Mouse (Mus musculus) forebrain, embryonic 14.5 days (tissue): ENCODE data around the gene Smco4. TPM values are rescaled to one million over a fixed set of nuclear protein-coding genes. Genes with fewer than 3 reads are reported as not detected.

Experiments used
- ATAC-seq: fragments of 200-750 bp; cut with Nextera tagmentation; 2 replicates; pipeline ENCODE4 v1.8.0; 2017; ENCODE audit warnings: mild to moderate bottlenecking, moderate library complexity
- DNase-seq: peaks from one replicate; pipeline ENCODE4 v3.0.0-alpha.2; 2015; ENCODE audit warnings: low spot score
- H3K27ac ChIP-seq: fragments of 300-500 bp; sonication (generic); 2 replicates; pipeline ENCODE4 v1.5.1; 2014; ENCODE audit warnings: low read depth, mild to moderate bottlenecking, control low read depth, low read length, moderate library complexity
- H3K27me3 ChIP-seq: fragments of 300-500 bp; sonication (generic); replicated peaks from 2 replicates; pipeline ENCODE4 v1.6.1; 2014; ENCODE audit warnings: low read length, control low read depth, mixed read lengths; ENCODE audit not compliant: control insufficient read depth, insufficient read depth
- H3K36me3 ChIP-seq: fragments of 300-500 bp; sonication (generic); 2 replicates; pipeline ENCODE4 v1.6.1; 2014; ENCODE audit warnings: low read length, control low read depth; ENCODE audit not compliant: control insufficient read depth, insufficient read depth
- H3K4me1 ChIP-seq: fragments of 300-500 bp; sonication (generic); 2 replicates; pipeline ENCODE4 v1.6.1; 2014; ENCODE audit warnings: antibody characterized with exemption, low read length, control low read depth; ENCODE audit not compliant: control insufficient read depth, insufficient read depth
- H3K4me2 ChIP-seq: fragments of 300-500 bp; sonication (generic); 2 replicates; pipeline ENCODE4 v1.6.1; 2014; ENCODE audit warnings: mild to moderate bottlenecking, control low read depth, low read length
- H3K4me3 ChIP-seq: fragments of 300-500 bp; sonication (generic); 2 replicates; pipeline ENCODE4 v1.5.1; 2014; ENCODE audit warnings: low read depth, low read length, control low read depth
- H3K9ac ChIP-seq: fragments of 300-500 bp; sonication (generic); 2 replicates; pipeline ENCODE4 v1.6.1; 2014; ENCODE audit warnings: mild to moderate bottlenecking, low read length, control low read depth, moderate library complexity
- H3K9me3 ChIP-seq: fragments of 300-500 bp; sonication (generic); replicated peaks from 2 replicates; pipeline ENCODE4 v1.6.1; 2016; ENCODE audit warnings: low read length, control low read depth, mixed read lengths; ENCODE audit not compliant: control insufficient read depth
- WGBS: fragments of 180-500 bp; shearing (Covaris S2); extraction: QIAGEN DNeasy Blood & Tissue Kit; methylation state at CpG from one replicate; pipeline ENCODE4 v1.1.7; 2014; 5-methylcytosine and 5-hydroxymethylcytosine counted together
- polyA plus RNA-seq: library from polyadenylated mRNA; unstranded; fragments of >200 nt; fragmentation: Nextera tagmentation; extraction: Ambion mirVana; gene quantifications from 2 replicates; pipeline ENCODE4 v1.2.1, GENCODE M21; 2014

The Smco4 gene
- polyA plus RNA-seq, 1 experiment from 2014 or later, result 3.5 TPM

DNA sequence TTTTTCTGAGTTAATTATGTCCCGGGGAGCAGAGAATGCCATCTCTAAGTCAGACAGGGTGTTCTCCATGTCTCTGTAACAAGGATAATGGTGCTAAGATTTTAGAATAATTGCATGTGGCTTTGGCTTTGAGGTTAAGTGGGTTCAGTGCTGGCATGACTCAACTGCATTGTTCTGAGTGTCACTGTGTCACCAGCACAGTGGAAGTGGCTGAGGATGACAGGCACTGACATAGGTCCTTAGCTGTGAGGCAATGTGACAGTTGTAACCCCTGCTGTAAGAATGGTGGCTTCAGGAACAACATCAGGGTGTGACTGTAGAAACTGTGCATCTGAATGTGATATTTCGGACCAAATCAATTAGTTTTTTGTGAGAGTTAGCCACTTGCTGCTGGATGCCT, 22.8 kb downstream of the Smco4 start:
- ATAC-seq (no peak; the same call in 1 of the 2 replicates), DNase-seq (no peak)
- Histone ChIP-seq H3K36me3 (no peaks in the 10 kb centered on the region), H3K9ac (no peak overlapping the region), H3K4me2 (no peak overlapping the region), H3K4me3 (no peak overlapping the region), H3K4me1 (peaks cover 6% of the 10 kb centered on the region), H3K27me3 (no peaks in the 10 kb centered on the region), H3K9me3 (no peaks in the 10 kb centered on the region), H3K27ac (no peak overlapping the region)
- WGBS, result 48% methylated on average over 2 of the region's 2 CpGs

DNA sequence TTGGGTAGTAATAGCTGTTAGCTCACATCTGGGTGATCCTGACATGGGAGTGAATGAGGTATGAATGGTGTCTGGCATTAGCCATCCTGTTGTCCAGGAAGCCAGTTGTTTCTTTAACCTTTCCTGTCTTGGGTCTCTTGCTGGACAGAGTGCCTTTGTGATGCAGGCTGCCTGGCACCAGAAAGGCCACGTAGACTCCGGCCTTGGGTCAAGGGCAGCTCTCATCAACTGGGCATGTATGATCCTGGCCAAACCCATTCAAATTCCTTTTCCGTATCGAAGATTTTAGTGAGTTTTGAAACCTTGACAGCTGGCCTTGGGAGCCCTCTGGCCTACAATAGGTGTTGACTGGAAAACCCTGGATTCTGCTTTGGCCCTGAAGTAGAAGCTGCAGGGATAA, 24.7 kb downstream of the Smco4 start:
- H3K9me3 ChIP-seq, result no peaks in the 10 kb centered on the region
- H3K4me3 ChIP-seq, result no peak overlapping the region
- ATAC-seq (no peak), DNase-seq (no peak)
- no peaks in the 10 kb centered on the region for H3K36me3 ChIP-seq
- no peak overlapping the region for H3K27ac ChIP-seq
- H3K4me1 ChIP-seq, result peaks cover 4% of the 10 kb centered on the region; the same call in 1 of the 2 replicates
- H3K4me2 ChIP-seq, result no peak overlapping the region
- no peaks in the 10 kb centered on the region for H3K27me3 ChIP-seq
- WGBS, result 85% methylated on average over 4 of the region's 4 CpGs
- no peak overlapping the region for H3K9ac ChIP-seq

DNA sequence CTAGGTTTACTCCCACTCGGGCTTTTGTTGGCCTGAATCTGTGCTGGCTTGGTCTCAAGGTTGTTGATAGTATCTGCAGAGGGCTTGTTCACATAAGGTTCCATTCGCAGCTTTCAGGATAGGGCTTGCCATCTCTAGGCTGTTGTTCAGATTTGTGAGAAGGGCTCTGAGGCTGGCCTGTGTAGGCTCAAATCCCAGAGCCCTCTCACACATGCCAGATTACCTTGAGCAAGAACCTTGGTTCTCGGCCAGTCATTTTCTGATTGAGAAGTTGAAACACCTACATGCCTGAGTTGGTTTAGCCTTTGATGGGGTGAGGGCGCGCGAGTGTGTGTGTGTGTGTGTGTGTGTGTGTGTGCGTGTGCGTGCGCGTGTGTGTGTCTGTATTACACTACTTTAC, 29.1 kb downstream of the Smco4 start:
- WGBS, result 93% methylated on average over 10 of the region's 10 CpGs
- no peak overlapping the region for H3K9ac ChIP-seq
- DNase-seq, result no peak

DNA sequence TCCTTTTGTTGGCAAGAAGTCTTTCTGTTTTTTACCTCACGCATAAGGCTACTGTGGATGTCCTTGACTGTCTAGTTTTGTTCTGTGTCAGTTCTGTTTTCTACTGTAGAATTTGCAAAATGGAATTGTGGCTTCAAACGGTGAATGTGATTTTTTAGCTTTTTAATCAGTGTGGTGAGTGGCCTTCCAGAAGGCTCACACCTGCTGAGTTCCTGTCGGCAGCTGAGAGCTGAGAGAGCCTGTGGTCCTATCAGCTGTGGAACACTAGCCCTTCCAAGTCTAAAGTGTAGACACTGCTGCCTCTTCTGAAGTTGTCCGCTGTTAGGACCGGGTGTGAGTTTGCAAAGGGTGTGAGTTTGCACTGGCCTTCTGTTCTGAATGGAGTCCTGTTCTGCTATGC, 29.7 kb downstream of the Smco4 start:
- no peaks in the 10 kb centered on the region for H3K36me3 ChIP-seq
- no peaks in the 10 kb centered on the region for H3K4me1 ChIP-seq
- no peak overlapping the region for H3K4me3 ChIP-seq
- no peak for ATAC-seq
- H3K4me2 ChIP-seq, result no peak overlapping the region
- H3K27me3 ChIP-seq, result no peaks in the 10 kb centered on the region
- DNase-seq, result no peak
- WGBS, result 82% methylated on average over 5 of the region's 5 CpGs
- no peak overlapping the region for H3K27ac ChIP-seq
- H3K9me3 ChIP-seq, result no peaks in the 10 kb centered on the region
- H3K9ac ChIP-seq, result no peak overlapping the region

More for the DNA sequence above, 29.1 kb downstream of the Smco4 start:
- Histone ChIP-seq H3K9me3 (no peaks in the 10 kb centered on the region), H3K4me1 (no peaks in the 10 kb centered on the region), H3K4me2 (no peak overlapping the region), H3K4me3 (no peak overlapping the region), H3K27me3 (no peaks in the 10 kb centered on the region), H3K27ac (no peak overlapping the region), H3K36me3 (no peaks in the 10 kb centered on the region)
- no peak for ATAC-seq

DNA sequence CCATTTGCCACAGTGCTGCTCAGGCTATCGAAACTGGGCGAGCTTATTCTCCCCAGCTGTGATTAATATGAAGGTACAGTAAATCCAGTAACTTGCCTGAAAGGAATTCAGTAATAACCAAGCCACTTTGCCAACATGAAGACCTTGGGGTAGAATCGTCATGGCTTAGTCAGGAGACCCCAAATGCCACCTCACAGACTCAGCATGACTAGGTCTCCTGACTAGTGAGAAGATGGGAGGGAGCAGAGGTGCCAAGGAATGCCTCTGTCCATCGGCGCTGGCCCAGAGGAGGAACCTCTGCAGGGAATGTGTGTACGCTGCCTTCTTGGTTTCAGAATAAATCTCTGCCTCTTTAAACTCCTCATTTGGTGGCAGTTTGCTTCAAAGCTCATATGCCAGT, 30.4 kb downstream of the Smco4 start:
- Histone ChIP-seq H3K27ac (no peak overlapping the region), H3K9ac (no peak overlapping the region), H3K9me3 (no peaks in the 10 kb centered on the region), H3K4me3 (no peak overlapping the region), H3K4me1 (no peaks in the 10 kb centered on the region), H3K36me3 (no peaks in the 10 kb centered on the region), H3K4me2 (no peak overlapping the region), H3K27me3 (no peaks in the 10 kb centered on the region)
- no peak for ATAC-seq
- DNase-seq, result no peak
- 95% methylated on average over 6 of the region's 6 CpGs for WGBS

DNA sequence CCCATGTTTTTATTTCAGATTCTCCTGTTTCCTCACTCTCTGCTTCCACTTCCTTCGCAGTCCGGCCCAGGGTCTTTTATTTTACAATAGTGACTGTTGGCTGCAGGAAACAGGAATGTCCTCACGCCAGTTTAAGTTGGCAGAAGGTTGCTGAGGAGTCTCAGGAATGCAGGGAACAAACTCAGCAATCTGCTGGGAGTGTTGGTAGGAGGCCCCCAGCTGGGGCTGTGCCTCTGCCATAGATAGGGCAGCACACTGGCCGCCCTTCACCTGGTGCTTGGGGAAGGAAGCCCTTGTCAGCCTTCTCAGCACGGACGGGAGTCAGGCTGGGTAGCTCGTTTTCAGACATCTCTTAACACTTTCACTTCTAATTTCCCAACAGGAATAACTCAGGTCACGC, 32.0 kb downstream of the Smco4 start:
- no peaks in the 10 kb centered on the region for H3K9me3 ChIP-seq
- 76% methylated on average over 8 of the region's 8 CpGs for WGBS

DNA sequence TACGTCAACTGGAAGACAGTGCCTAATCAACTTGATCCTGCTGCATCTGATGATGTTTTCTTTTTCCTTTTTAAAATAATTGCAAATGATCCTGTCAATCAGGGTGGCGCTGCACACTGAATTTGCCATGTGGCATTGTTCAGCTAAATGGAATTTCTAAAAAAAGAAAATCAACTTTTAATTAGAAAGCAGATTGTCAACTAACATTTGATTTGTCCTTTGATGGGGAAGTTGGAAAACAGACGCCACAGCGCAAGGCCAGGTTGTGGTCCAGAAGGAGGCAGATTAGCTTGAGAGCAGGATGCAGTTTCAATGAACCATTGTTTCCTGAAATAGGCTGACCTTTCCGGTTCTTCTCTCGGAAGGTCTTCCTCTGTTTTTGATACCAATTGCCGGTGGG, 33.3 kb downstream of the Smco4 start:
- no peak overlapping the region for H3K4me3 ChIP-seq
- no peaks in the 10 kb centered on the region for H3K36me3 ChIP-seq
- H3K4me1 ChIP-seq, result peaks cover 8% of the 10 kb centered on the region
- ATAC-seq, result no peak
- no peak overlapping the region for H3K9ac ChIP-seq
- no peak overlapping the region for H3K27ac ChIP-seq
- H3K4me2 ChIP-seq, result no peak overlapping the region
- H3K27me3 ChIP-seq, result no peaks in the 10 kb centered on the region
- no peak for DNase-seq
- WGBS, result 58% methylated on average over 7 of the region's 7 CpGs
- H3K9me3 ChIP-seq, result no peaks in the 10 kb centered on the region

More for the DNA sequence above, 32.0 kb downstream of the Smco4 start:
- H3K4me2 ChIP-seq, result no peak overlapping the region
- H3K36me3 ChIP-seq, result no peaks in the 10 kb centered on the region
- no peak overlapping the region for H3K4me3 ChIP-seq
- no peak for DNase-seq
- H3K27me3 ChIP-seq, result no peaks in the 10 kb centered on the region
- no peak for ATAC-seq
- H3K27ac ChIP-seq, result no peak overlapping the region
- H3K4me1 ChIP-seq, result peaks cover 8% of the 10 kb centered on the region
- no peak overlapping the region for H3K9ac ChIP-seq

DNA sequence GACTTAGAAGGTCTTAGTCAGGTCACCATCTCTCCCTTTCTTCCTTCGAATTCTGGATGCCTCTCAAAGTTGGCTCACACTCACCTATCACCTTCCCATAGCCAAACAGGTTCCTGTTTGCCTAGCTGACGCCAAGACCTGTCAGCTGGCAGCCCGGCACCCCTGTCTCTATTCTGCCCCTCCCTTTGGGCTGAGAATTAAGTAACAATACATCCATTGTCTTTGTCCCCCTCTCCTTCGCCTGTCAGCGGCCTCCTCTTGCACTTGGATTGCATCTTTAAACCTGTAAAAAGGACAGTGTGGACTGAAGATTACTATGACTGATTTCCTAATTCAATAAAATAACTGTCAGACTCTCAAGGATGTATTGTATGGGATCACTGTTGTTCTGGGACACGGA, 34.6 kb downstream of the Smco4 start:
- Histone ChIP-seq H3K4me2 (no peak overlapping the region), H3K27ac (no peak overlapping the region), H3K4me3 (no peak overlapping the region), H3K9ac (no peak overlapping the region), H3K9me3 (no peaks in the 10 kb centered on the region), H3K27me3 (no peaks in the 10 kb centered on the region), H3K36me3 (no peaks in the 10 kb centered on the region), H3K4me1 (peaks cover 8% of the 10 kb centered on the region)
- DNase-seq (no peak), ATAC-seq (no peak)
- 50% methylated on average over 6 of the region's 6 CpGs for WGBS

DNA sequence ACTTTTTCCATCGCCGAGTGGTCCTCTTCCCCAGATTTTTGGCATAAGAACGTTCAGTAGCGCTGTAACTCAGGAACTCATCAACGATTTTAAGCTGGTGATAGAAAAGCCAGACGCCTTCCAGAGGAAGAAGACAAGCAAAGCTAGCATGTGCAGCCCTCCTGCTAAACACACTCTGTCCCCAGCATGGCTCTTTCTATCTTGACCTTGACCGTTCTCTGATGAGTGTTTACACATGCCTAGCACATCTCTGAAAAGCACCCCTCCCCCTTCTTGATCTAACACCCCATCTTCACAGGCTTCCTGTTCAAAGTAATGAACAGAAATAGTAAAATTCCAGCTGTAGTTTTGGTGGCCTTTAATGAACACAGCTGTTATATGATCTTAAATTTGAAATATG, 35.1 kb downstream of the Smco4 start:
- no peaks in the 10 kb centered on the region for H3K27me3 ChIP-seq

More for the DNA sequence above, 35.1 kb downstream of the Smco4 start:
- H3K9me3 ChIP-seq, result no peaks in the 10 kb centered on the region
- no peak overlapping the region for H3K27ac ChIP-seq
- no peak overlapping the region for H3K9ac ChIP-seq
- WGBS, result 93% methylated on average over 7 of the region's 7 CpGs
- H3K36me3 ChIP-seq, result no peaks in the 10 kb centered on the region
- DNase-seq (no peak), ATAC-seq (no peak)
- no peak overlapping the region for H3K4me2 ChIP-seq
- no peak overlapping the region for H3K4me3 ChIP-seq
- H3K4me1 ChIP-seq, result peaks cover 8% of the 10 kb centered on the region
